Mouse (Mus musculus) retina, adult 2 months (tissue): ENCODE data around the gene Cldn34c2.
"Not testable (repeated sequence)": the region's sequence is repeated elsewhere in the genome, so short reads cannot be mapped to it uniquely, and the experiment has no call there.

ENCODE experiments used
- DNase-seq: peaks from one replicate; pipeline ENCODE4 v3.0.0-alpha.2; 2012; ENCODE audit warnings: low read depth, low spot score

The Cldn34c2 gene

DNA sequence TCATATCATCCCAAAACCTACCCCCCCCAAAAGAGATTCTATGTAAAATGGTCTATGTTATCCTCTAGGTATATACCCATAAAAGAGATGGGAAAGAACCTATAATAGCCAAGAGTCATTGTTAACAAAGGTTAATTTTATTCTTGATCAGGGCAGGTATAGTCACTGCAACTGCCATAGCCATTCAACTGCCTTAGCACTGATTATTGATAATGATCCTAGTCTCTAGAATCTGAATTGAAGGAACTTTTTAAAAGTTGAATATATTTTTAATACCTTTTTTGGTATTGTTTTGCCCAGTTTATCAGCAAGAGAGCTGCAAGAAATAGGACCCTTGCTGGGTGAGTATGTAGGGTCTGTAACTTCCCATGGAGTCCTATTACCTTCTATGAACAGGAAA, at the start of gene Cldn34c2:
TSS of gene Cldn34c2 (plus strand) at position 301 of the 400 bp plus-strand sequence.
- DNase-seq: not testable (repeated sequence)

DNA sequence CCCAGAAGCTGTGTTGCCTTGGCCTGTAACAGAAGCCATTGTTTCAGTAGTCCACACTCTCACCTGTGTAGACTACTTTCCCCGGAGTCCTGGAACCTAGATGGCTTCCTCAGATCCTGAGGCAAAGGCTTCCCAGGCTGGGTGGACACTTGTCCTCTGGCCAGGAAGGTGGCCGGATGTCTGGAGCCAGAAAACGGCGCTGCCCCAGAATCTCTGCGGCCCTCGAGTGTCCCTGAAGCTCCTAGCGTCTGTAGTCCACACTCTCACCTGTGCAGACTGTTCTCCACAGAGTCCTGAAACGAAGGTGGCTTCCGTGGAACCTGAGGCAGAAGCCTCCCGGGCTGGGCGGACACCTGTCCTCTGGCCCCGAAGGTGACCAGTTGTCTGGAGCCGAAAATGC, 30.1 kb upstream of the Cldn34c2 start:
- not testable (repeated sequence) for DNase-seq

- not testable (repeated sequence) for DNase-seq
Observed at GRCm38 (mm10) chrX:123612158-123612828, 30.8 kb downstream of the Cldn34c2 start.
